9 mouse cellular contexts compared by ENCODE assay signal in the genomic region with DNA sequence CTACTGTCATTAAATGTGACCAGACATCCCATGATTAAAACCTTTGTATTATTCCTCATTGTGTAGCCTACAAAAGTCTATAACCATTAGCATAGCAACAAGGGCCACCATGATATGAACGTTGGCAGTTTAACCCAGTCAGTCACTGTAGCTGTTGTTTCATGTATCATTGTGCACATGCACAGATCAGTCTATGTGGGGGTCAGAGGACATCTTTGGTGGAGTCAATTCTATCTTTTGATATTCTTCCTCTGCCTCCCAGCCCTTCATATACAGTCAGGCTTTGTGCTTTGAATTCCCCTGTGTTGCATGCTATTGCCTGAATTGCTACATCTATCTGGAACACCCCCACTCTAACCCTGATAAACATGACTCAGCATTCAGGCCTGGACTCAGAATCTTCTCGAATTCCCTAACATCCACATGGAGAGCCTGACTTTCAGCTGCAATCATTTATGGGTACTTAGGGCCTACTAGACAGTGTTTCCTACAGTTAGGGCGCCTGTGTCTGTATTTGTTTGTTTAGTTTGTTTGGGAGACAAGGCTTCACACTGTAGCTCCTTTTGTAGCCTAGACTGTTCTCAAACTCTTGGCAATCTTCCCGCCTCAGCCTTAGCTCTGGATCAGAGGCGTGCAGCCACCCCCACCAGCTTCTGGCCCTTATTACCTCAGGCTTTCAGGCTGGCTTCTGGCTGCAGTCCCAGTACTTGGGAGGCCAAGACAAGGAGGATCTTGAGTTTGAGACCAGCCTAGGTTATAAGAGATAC. TPM values are rescaled to one million over a fixed set of nuclear protein-coding genes. Genes with fewer than 3 reads are reported as not detected.
DNase-seq lines count a peak whose midpoint lies in the region; ATAC-seq and TF ChIP-seq lines count a peak whose summit lies in the region.
"Had no signal": no experiment of that assay in that cellular context is flagged by ENCODE, and none has a peak within 500 bp of the region (broad histone marks: within the 10 kb centered on the region; RNA-seq: fewer than 3 reads in every experiment).

No protein-coding gene starts in this region.

- 88% methylated on average over 5 of the region's 5 CpGs for WGBS in midbrain, embryonic 14.5 days
- 86% methylated on average over 5 of the region's 5 CpGs for WGBS in midbrain, embryonic 10.5 days

- H3K4me2 ChIP-seq in midbrain, embryonic 14.5 days (ENCODE audit: low read length): no peak overlapping the region

- no peak overlapping the region for H3K27ac ChIP-seq in midbrain, embryonic 14.5 days (replicated peaks; ENCODE audit: low read depth, low read length)
- H3K27ac ChIP-seq in midbrain, embryonic 10.5 days (replicated peaks): no peak overlapping the region
- 0 out of 2 replicates have a peak overlapping the region, but pooled peaks have one; percentile 14 for H3K27ac ChIP-seq in testis, adult 2 months (ENCODE audit: control insufficient read depth, insufficient read depth, low read depth, low read length)

- intact Hi-C loops in left cerebral cortex, postnatal 14 days (cut with DNase I): no loop called here

- no peak for TF ChIP-seq POLR2A in testis, adult 2 months (IDR thresholded peaks at IDR 0.05; ENCODE audit: control insufficient read depth, low read depth, low read length)

- no peak overlapping the region for H3K9ac ChIP-seq in midbrain, embryonic 14.5 days (replicated peaks; ENCODE audit: low read length)

- ATAC-seq in cerebellum, adult (ENCODE audit: insufficient number of reproducible peaks, low FRiP score, low TSS enrichment): no peak
- no peak for ATAC-seq in midbrain, embryonic 14.5 days (ENCODE audit: low FRiP score, low TSS enrichment)
- ATAC-seq in erythroid progenitor cell, adult 5-6 weeks (replicated peaks; ENCODE audit: low FRiP score, poor library complexity, severe bottlenecking): peak; percentile 88

- peaks cover 8% of the 10 kb centered on the region; the same call in 1 of the 2 replicates for H3K36me3 ChIP-seq in midbrain, embryonic 14.5 days (ENCODE audit: control insufficient read depth, insufficient read depth, low read length)
- peaks cover 8% of the 10 kb centered on the region; the same call in 1 of the 2 replicates for H3K36me3 ChIP-seq in midbrain, embryonic 10.5 days
- no peaks in the 10 kb centered on the region for H3K36me3 ChIP-seq in testis, adult 2 months (ENCODE audit: control insufficient read depth, insufficient read depth, low read length)

- no peak for TF ChIP-seq CTCF in testis, adult 2 months (IDR thresholded peaks at IDR 0.05; ENCODE audit: control insufficient read depth, insufficient read depth, insufficient replicate concordance, low read depth, low read length)

- no peaks in the 10 kb centered on the region for H3K4me1 ChIP-seq in midbrain, embryonic 14.5 days (ENCODE audit: control insufficient read depth, insufficient read depth, low read length)
- H3K4me1 ChIP-seq in midbrain, embryonic 10.5 days: no peaks in the 10 kb centered on the region
- peaks cover 6% of the 10 kb centered on the region for H3K4me1 ChIP-seq in testis, adult 2 months (ENCODE audit: control insufficient read depth, insufficient read depth, low read length)

- no peaks in the 10 kb centered on the region for H3K9me3 ChIP-seq in midbrain, embryonic 14.5 days (ENCODE audit: control insufficient read depth, low read length)
- H3K9me3 ChIP-seq in midbrain, embryonic 10.5 days (replicated peaks): no peaks in the 10 kb centered on the region

- DNase-seq in cerebellum, adult 11 months: peak; percentile 41
- peak; percentile 22 for DNase-seq in midbrain, embryonic 14.5 days
- DNase-seq in midbrain, embryonic 10.5 days (ENCODE audit: low spot score): no peak
- DNase-seq in left cerebral cortex, postnatal 14 days (ENCODE audit: low spot score in 2 of 2): peak; percentile 62 to 70
- DNase-seq in retina, postnatal 1 day: no peak

- H3K4me3 ChIP-seq in midbrain, embryonic 14.5 days (replicated peaks; ENCODE audit: low read depth, low read length): no peak overlapping the region
- H3K4me3 ChIP-seq in midbrain, embryonic 10.5 days: no peak overlapping the region
- H3K4me3 ChIP-seq in testis, adult 2 months (ENCODE audit: control insufficient read depth, low read depth, low read length): no peak overlapping the region

- no peaks in the 10 kb centered on the region for H3K27me3 ChIP-seq in midbrain, embryonic 14.5 days (ENCODE audit: control insufficient read depth, insufficient read depth, low read length)
- H3K27me3 ChIP-seq in midbrain, embryonic 10.5 days (ENCODE audit: low read depth, poor library complexity, severe bottlenecking): no peaks in the 10 kb centered on the region
- no peaks in the 10 kb centered on the region for H3K27me3 ChIP-seq in testis, adult 2 months (ENCODE audit: control insufficient read depth, insufficient read depth, low read length)

RNA-seq across cellular contexts. Expression of gene Bnipl, which starts 4.3 kb away (rescaled TPM):
- not detected in 2 replicates for polyA plus RNA-seq in midbrain, embryonic 14.5 days (2014; fragmentation: Nextera tagmentation; extraction: Ambion mirVana)
- 0.09 and 0.32 TPM in 2 replicates for polyA plus RNA-seq in midbrain, embryonic 10.5 days (2016; fragmentation: Nextera tagmentation; extraction: Ambion mirVana)
- total RNA-seq in erythroid progenitor cell, adult 5-6 weeks (2015; ENCODE audit: low replicate concordance): not detected in 2 replicates
- not detected in 2 replicates for total RNA-seq in erythroid progenitor cell, adult 5-6 weeks (2017; ENCODE audit: low replicate concordance)
- total RNA-seq in left cerebral cortex, postnatal 14 days (2021): under 1 TPM in 1 of 2 experiments, not detected in 1; 0.33 TPM
- polyA plus RNA-seq in testis, adult 2 months (2012; rRNA removed): 1.9 and 2.0 TPM in 2 replicates
- total RNA-seq: neutrophil, adult 5-6 weeks had no signal

RNA-seq across cellular contexts. Expression of gene Gm128, which starts 5.2 kb away (rescaled TPM):
- 0.11 and 0.15 TPM in 2 replicates for polyA plus RNA-seq in midbrain, embryonic 14.5 days (2014; fragmentation: Nextera tagmentation; extraction: Ambion mirVana)
- 0.24 and 0.25 TPM in 2 replicates for polyA plus RNA-seq in midbrain, embryonic 10.5 days (2016; fragmentation: Nextera tagmentation; extraction: Ambion mirVana)
- total RNA-seq in erythroid progenitor cell, adult 5-6 weeks (2015; ENCODE audit: low replicate concordance): not detected in 2 replicates
- total RNA-seq in erythroid progenitor cell, adult 5-6 weeks (2017; ENCODE audit: low replicate concordance): not detected in 2 replicates
- not detected for total RNA-seq in left cerebral cortex, postnatal 14 days (2021)
- 603 and 652 TPM in 2 replicates for polyA plus RNA-seq in testis, adult 2 months (2012; rRNA removed)
- total RNA-seq: neutrophil, adult 5-6 weeks had no signal

RNA-seq across cellular contexts. Expression of gene Mllt11, which starts 14.7 kb away (rescaled TPM):
- 545 and 586 TPM in 2 replicates for polyA plus RNA-seq in midbrain, embryonic 14.5 days (2014; fragmentation: Nextera tagmentation; extraction: Ambion mirVana)
- 41.1 and 72.9 TPM in 2 replicates for polyA plus RNA-seq in midbrain, embryonic 10.5 days (2016; fragmentation: Nextera tagmentation; extraction: Ambion mirVana)
- 1.8 TPM in 1 of 2 replicates, not detected in the other for total RNA-seq in erythroid progenitor cell, adult 5-6 weeks (2015; ENCODE audit: low replicate concordance)
- 0.64 and 1.2 TPM in 2 replicates for total RNA-seq in erythroid progenitor cell, adult 5-6 weeks (2017; ENCODE audit: low replicate concordance)
- total RNA-seq in left cerebral cortex, postnatal 14 days (2021): 100 to 1,000 TPM; 468 to 474 TPM
- 744 and 839 TPM in 2 replicates for polyA plus RNA-seq in testis, adult 2 months (2012; rRNA removed)

RNA-seq across cellular contexts. Expression of gene Cdc42se1, which starts 18.1 kb away (rescaled TPM):
- polyA plus RNA-seq in midbrain, embryonic 14.5 days (2014; fragmentation: Nextera tagmentation; extraction: Ambion mirVana): 58.3 and 64.5 TPM in 2 replicates
- 92.5 and 92.7 TPM in 2 replicates for polyA plus RNA-seq in midbrain, embryonic 10.5 days (2016; fragmentation: Nextera tagmentation; extraction: Ambion mirVana)
- total RNA-seq in erythroid progenitor cell, adult 5-6 weeks (2015; ENCODE audit: low replicate concordance): 30.3 and 31.9 TPM in 2 replicates
- 22.7 and 23.4 TPM in 2 replicates for total RNA-seq in erythroid progenitor cell, adult 5-6 weeks (2017; ENCODE audit: low replicate concordance)
- total RNA-seq in left cerebral cortex, postnatal 14 days (2021): 10 to 100 TPM; 67.3 to 71.2 TPM
- 95.8 and 99.6 TPM in 2 replicates for polyA plus RNA-seq in testis, adult 2 months (2012; rRNA removed)

RNA-seq across cellular contexts. Expression of gene Gabpb2, which starts 28.9 kb away (rescaled TPM):
- polyA plus RNA-seq in midbrain, embryonic 14.5 days (2014; fragmentation: Nextera tagmentation; extraction: Ambion mirVana): 3.7 and 4.2 TPM in 2 replicates
- polyA plus RNA-seq in midbrain, embryonic 10.5 days (2016; fragmentation: Nextera tagmentation; extraction: Ambion mirVana): 10.6 and 11.3 TPM in 2 replicates
- 98.9 and 104 TPM in 2 replicates for total RNA-seq in erythroid progenitor cell, adult 5-6 weeks (2015; ENCODE audit: low replicate concordance)
- total RNA-seq in erythroid progenitor cell, adult 5-6 weeks (2017; ENCODE audit: low replicate concordance): 157 and 160 TPM in 2 replicates
- total RNA-seq in left cerebral cortex, postnatal 14 days (2021): 1 to 10 TPM; 7.5 to 7.8 TPM
- 5.2 and 5.6 TPM in 2 replicates for polyA plus RNA-seq in testis, adult 2 months (2012; rRNA removed)

Comparison
In these comparisons a context has a peak if more than half of its experiments do, and no peak if none do; other contexts are left out.
1. DNase-seq: peak in cerebellum, adult 11 months (single experiment), midbrain, embryonic 14.5 days (single experiment) and left cerebral cortex, postnatal 14 days (2 of 2); none in midbrain, embryonic 10.5 days (single experiment) and retina, postnatal 1 day (single experiment).
2. RNA of gene Gm128, which starts 5.2 kb away (polyA plus RNA-seq): 603 to 652 TPM in testis, adult 2 months; 0.24 to 0.25 TPM in midbrain, embryonic 10.5 days and 0.11 to 0.15 TPM in midbrain, embryonic 14.5 days; every median in the first group is over 100 times any median in the second.